Mouse (Mus musculus) stomach, embryonic 16.5 days (tissue): ENCODE measurements around the gene Zbtb32. TPM values are rescaled to one million over a fixed set of nuclear protein-coding genes. Genes with fewer than 3 reads are reported as not detected.

Experiments used
- ATAC-seq: fragments of 200-750 bp; cut with Nextera tagmentation; 2 replicates; pipeline ENCODE4 v1.8.0; 2017; ENCODE audit warnings: moderate number of reproducible peaks, moderate TSS enrichment; ENCODE audit not compliant: insufficient read depth, low FRiP score
- H3K27ac ChIP-seq: fragments of 300-500 bp; sonication (generic); 2 replicates; pipeline ENCODE4 v1.5.1; 2014; ENCODE audit warnings: low read length
- H3K27me3 ChIP-seq: fragments of 300-500 bp; sonication (generic); 2 replicates; pipeline ENCODE4 v1.6.1; 2014; ENCODE audit warnings: low read length, control low read depth, mixed read lengths; ENCODE audit not compliant: control insufficient read depth, insufficient read depth
- H3K36me3 ChIP-seq: fragments of 300-500 bp; sonication (generic); 2 replicates; pipeline ENCODE4 v1.6.1; 2014; ENCODE audit warnings: low read length; ENCODE audit not compliant: control insufficient read depth, insufficient read depth
- H3K4me1 ChIP-seq: fragments of 300-500 bp; sonication (generic); 2 replicates; pipeline ENCODE4 v1.6.1; 2014; ENCODE audit warnings: low read length, control low read depth, mixed read lengths; ENCODE audit not compliant: control insufficient read depth, insufficient read depth
- H3K4me2 ChIP-seq: fragments of 300-500 bp; sonication (generic); 2 replicates; pipeline ENCODE4 v1.6.1; 2014; ENCODE audit warnings: low read depth, low read length, mixed read lengths
- H3K4me3 ChIP-seq: fragments of 300-500 bp; sonication (generic); replicated peaks from 2 replicates; pipeline ENCODE4 v1.5.1; 2014; ENCODE audit warnings: mild to moderate bottlenecking, low read length
- H3K9ac ChIP-seq: fragments of 300-500 bp; sonication (generic); 2 replicates; pipeline ENCODE4 v1.6.1; 2014; ENCODE audit warnings: low read length
- H3K9me3 ChIP-seq: fragments of 300-500 bp; sonication (generic); replicated peaks from 2 replicates; pipeline ENCODE4 v1.6.1; 2016; ENCODE audit warnings: low read length, control low read depth; ENCODE audit not compliant: control insufficient read depth
- WGBS: fragments of 180-500 bp; shearing (Covaris S2); extraction: QIAGEN DNeasy Blood & Tissue Kit; methylation state at CpG from one replicate; pipeline ENCODE4 v1.1.7; 2014; 5-methylcytosine and 5-hydroxymethylcytosine counted together
- polyA plus RNA-seq: library from polyadenylated mRNA; unstranded; fragments of >200 nt; fragmentation: Nextera tagmentation; extraction: Ambion mirVana; gene quantifications from 2 replicates; pipeline ENCODE4 v1.2.1, GENCODE M21; 2015

Gene Zbtb32
- polyA plus RNA-seq, 1 experiment from 2014 or later: 1.4 TPM

DNA sequence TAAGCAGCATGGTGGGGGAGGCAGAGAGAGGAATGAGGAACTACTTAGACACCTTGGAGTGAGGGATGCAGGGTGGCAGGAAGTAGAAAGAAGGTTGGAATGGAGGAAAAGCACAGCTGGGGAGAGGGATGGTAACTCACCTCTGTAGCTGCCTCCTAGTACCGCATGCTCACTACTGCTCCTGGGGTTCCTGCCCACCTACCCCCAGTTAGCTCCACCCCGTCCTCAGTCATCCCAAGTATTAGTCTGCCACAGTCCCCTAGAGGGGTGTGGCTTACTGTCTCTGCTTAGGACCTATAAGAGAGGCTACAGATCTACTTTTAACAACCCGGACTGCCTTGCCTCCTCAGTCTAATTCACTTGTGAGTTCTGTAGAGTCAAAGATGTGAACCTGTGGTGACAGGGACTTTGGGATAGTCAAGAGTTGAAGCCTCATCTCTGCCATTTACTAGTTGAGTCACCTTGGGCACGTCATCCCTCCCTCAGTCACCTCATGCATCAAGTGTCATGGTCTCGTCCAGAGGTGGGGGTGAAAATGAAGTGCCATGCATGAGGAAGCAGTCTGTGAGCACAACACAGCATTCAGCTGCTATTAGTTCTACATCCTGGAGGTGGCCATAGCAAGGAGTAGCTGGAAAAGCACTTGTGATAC, 5.8 kb downstream of the Zbtb32 start:
- no peak for ATAC-seq
- no peaks in the 10 kb centered on the region for H3K9me3 ChIP-seq
- H3K4me3 ChIP-seq: no peak overlapping the region
- no peaks in the 10 kb centered on the region for H3K27me3 ChIP-seq
- H3K36me3 ChIP-seq: no peaks in the 10 kb centered on the region
- 46% methylated on average over 5 of the region's 5 CpGs for WGBS
- H3K4me1 ChIP-seq: peaks cover 4% of the 10 kb centered on the region; the same call in 1 of the 2 replicates
- no peak overlapping the region for H3K9ac ChIP-seq
- H3K27ac ChIP-seq: no peak overlapping the region
- H3K4me2 ChIP-seq: no peak overlapping the region

DNA sequence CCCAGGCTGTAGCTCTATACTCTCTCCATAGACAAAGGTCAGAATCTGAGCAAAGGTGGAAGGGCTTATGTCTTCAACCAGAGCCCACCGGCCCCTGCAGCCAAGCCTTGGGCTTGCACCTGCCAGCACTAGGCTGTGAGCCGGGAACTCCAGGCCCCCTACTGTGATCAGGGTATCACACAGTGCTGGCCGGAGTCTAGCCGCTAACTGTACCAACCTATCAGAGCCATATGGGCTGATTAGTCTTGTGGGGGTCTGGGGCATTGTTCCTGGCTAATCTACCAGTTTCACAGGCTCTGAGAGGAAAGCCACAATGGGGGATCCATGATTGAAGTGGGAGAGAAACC, 7.1 kb downstream of the Zbtb32 start:
- 72% methylated on average over 4 of the region's 4 CpGs for WGBS
- no peaks in the 10 kb centered on the region for H3K36me3 ChIP-seq
- H3K4me2 ChIP-seq: no peak overlapping the region
- H3K4me3 ChIP-seq: no peak overlapping the region
- H3K27me3 ChIP-seq: no peaks in the 10 kb centered on the region
- ATAC-seq: no peak
- H3K27ac ChIP-seq: no peak overlapping the region
- H3K9ac ChIP-seq: no peak overlapping the region
- H3K9me3 ChIP-seq: no peaks in the 10 kb centered on the region
- peaks cover 15% of the 10 kb centered on the region for H3K4me1 ChIP-seq

DNA sequence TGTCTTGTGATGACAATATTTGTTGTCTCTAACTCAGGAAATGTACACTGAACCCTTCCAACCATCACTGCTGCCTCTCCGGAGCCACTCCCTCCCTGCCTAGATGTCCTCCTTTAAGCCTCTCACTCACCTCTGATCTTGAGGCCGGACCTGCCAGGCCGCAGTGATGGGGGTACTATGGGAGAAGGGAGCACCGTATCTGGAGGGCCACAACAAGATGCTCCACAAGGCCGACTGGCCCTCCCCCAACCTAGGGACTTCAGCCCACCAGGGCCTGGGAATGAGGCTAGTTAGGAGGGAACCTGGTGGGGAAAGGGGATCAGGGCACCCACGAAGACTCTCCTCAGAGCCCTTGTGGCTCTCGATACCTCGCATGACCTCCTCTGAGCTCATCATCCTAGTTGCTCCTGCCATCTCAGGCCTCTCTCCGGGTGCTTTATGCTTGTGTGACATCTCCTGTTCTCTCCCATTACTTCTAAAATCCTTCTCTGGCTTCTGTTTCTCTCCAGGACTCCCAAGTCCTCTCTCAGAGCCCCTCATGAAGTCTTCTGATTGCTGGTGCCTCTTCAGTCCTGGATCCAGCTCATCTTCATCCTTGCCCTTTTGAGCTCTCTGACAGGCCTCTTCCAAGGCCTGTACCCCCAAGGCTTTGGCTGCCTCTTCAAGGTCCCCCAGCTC, 7.6 kb downstream of the Zbtb32 start:
- no peak overlapping the region for H3K4me2 ChIP-seq
- H3K27ac ChIP-seq: no peak overlapping the region
- no peak for ATAC-seq
- H3K4me3 ChIP-seq: no peak overlapping the region
- H3K4me1 ChIP-seq: peaks cover 15% of the 10 kb centered on the region
- H3K27me3 ChIP-seq: no peaks in the 10 kb centered on the region
- no peaks in the 10 kb centered on the region for H3K9me3 ChIP-seq
- no peak overlapping the region for H3K9ac ChIP-seq
- 83% methylated on average over 9 of the region's 9 CpGs for WGBS
- 0 out of 2 replicates have a peak, but pooled peaks cover 4% of the 10 kb centered on the region for H3K36me3 ChIP-seq

GRCm38 (mm10) chr7:30589435-30590301, 9.0 kb downstream of the Zbtb32 start:
- H3K9ac ChIP-seq: peak overlapping the region; percentile 100
- peak; percentile 58 for ATAC-seq
- no peaks in the 10 kb centered on the region for H3K27me3 ChIP-seq
- no peaks in the 10 kb centered on the region for H3K9me3 ChIP-seq
- H3K4me3 ChIP-seq: peak overlapping the region; percentile 100
- 24% methylated on average over 40 of the region's 40 CpGs for WGBS
- peaks cover 15% of the 10 kb centered on the region for H3K4me1 ChIP-seq
- H3K36me3 ChIP-seq: peaks cover 18% of the 10 kb centered on the region
- H3K4me2 ChIP-seq: peak overlapping the region; percentile 76
- peak overlapping the region; percentile 95 for H3K27ac ChIP-seq

DNA sequence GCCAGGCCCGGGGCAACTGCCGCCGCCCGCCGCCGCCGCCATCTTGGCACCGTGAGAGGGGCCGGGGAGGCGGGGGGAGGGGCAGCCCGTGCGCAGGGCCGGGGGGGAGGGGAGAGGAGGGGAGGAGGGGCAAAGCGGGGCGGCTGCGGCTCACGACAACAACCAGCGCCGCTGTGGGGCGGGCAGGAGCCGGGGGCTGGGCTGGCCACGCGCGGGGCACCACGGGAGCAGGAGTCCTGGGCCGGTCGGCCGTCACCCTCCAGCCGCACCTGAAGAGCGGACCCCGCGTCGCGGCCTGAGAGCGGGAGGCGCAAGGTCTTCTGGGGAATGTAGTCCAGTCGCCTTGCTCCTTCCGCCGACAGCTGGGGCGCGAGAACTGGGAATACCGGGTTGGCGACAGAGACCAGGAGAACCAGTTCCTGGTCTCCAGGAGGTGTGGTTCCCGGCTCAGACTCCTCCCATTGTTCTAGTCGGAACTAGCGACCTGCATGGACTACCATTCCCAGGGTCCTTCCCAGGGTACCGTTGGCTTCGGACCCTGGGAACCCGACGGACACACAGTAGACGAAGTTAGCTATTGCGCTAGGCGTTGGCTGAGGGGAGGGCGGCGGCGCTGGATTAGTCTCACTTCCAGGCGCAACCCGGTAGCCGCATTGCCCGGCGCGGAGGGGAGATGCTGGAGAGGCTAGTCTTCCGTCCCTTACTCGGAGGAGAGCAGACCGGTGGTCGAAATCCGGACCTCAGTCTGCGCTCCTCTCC, 9.9 kb downstream of the Zbtb32 start, which contains the start of gene Kmt2b:
Gene Kmt2b (minus strand): TSS at position 51 of the 759 bp plus-strand sequence.
- Histone ChIP-seq H3K9me3 (no peaks in the 10 kb centered on the region), H3K27ac (peak within 1 kb of the TSS; percentile 95), H3K4me2 (peak within 1 kb of the TSS; percentile 89), H3K4me1 (peaks cover 15% of the 10 kb centered on the region), H3K27me3 (no peaks in the 10 kb centered on the region), H3K36me3 (peaks cover 25% of the 10 kb centered on the region), H3K4me3 (peak within 1 kb of the TSS; percentile 100), H3K9ac (peak within 1 kb of the TSS; percentile 100)
- ATAC-seq: peak; percentile 96
- 0% methylated on average over 61 of the region's 68 CpGs for WGBS

DNA sequence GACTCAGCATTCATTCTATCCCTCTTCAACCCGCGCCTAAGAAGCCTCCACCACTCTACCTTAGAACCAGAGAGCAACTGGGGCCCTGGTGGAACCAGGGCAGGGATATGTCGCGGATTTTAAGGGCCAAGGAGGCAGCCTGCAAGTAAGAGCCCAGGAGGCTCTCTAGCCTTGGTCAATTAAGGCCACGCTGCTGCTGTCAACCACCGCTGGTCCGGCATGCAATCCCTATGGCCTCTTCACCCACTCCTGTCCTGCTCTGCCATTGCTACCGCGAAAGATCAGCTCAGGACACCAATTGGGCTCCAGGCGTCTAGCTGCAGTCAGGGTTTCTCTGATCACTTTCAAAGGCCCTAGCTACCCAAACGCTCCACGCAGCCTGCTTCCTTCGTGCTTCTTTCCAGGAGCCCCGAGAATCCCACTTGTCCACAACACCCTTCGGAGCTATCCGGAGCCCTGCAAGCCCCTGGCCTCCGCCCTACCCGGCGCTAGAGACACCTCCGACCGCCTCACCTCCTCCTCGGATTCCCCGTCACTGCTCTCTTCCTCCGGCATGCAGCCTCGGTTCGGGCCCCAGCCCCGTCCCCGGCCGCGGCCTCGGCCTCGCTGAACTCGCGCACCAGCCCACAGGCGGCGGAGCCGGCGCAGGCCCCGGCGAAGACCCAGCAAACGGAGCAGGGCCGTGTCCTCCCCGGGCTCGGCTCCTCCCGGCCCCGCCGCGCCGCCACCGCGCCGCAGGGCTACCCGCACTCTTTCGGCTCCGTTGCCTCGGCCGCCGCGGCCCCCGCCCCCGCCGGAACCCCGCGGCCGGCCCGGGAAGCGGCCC, 10.7 kb downstream of the Zbtb32 start:
- Histone ChIP-seq H3K9ac (peak overlapping the region; percentile 100), H3K4me3 (peak overlapping the region; percentile 100), H3K27me3 (no peaks in the 10 kb centered on the region), H3K9me3 (no peaks in the 10 kb centered on the region), H3K4me1 (peaks cover 15% of the 10 kb centered on the region), H3K27ac (peak overlapping the region; percentile 95), H3K4me2 (peak overlapping the region; percentile 89), H3K36me3 (peaks cover 33% of the 10 kb centered on the region)
- under 1% methylated on average over 47 of the region's 67 CpGs for WGBS
- peak; percentile 6; the same call in 1 of the 2 replicates for ATAC-seq

DNA sequence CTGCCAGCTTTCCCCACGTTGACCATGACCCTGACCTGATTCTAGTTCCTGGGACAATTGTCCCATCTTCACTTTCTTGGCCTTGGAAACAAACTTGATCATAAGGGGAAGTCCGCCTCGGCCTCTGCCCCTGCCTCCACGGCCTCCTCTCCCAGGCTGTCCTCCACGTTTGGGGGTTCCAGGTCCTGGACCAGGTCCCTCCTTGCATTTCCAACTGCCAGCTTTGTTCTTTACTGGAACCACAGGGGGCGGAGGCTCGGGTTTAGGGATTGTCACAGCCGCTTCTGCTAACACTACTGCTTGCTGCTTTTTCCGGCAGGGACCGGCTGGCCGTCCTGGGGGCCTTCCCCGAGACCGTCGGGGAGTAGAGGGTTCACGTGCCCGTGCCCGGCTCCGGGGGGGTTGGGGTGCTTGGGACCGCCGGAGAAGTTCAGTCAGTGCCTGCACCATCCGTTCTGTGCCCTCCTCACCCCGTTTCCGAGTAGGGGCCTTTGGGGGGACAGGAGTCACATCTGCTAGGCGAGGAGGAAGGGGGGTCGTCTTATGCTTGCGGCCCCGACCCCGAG, 12.2 kb downstream of the Zbtb32 start:
- peak overlapping the region; percentile 100; the same call in 1 of the 2 replicates for H3K9ac ChIP-seq

GRCm38 (mm10) chr7:30585170-30585569, 13.5 kb downstream of the Zbtb32 start:
- Histone ChIP-seq H3K4me1 (peaks cover 15% of the 10 kb centered on the region), H3K9ac (no peak overlapping the region), H3K4me2 (no peak overlapping the region), H3K27ac (no peak overlapping the region), H3K27me3 (no peaks in the 10 kb centered on the region), H3K9me3 (no peaks in the 10 kb centered on the region), H3K4me3 (no peak overlapping the region), H3K36me3 (peaks cover 48% of the 10 kb centered on the region)
- 91% methylated on average over 7 of the region's 7 CpGs for WGBS
- ATAC-seq: no peak

More for the DNA sequence above, 12.2 kb downstream of the Zbtb32 start:
- H3K4me2 ChIP-seq: no peak overlapping the region
- ATAC-seq: no peak
- WGBS: 90% methylated on average over 28 of the region's 28 CpGs
- H3K9me3 ChIP-seq: no peaks in the 10 kb centered on the region
- no peaks in the 10 kb centered on the region for H3K27me3 ChIP-seq
- peaks cover 42% of the 10 kb centered on the region for H3K36me3 ChIP-seq
- peaks cover 15% of the 10 kb centered on the region for H3K4me1 ChIP-seq
- H3K4me3 ChIP-seq: 0 out of 2 replicates have a peak overlapping the region, but pooled peaks have one; percentile 100
- no peak overlapping the region for H3K27ac ChIP-seq
